Mouse (Mus musculus): ENCODE measurements around the gene Calm3.
"Not testable (repeated sequence)": the region's sequence is repeated elsewhere in the genome, so short reads cannot be mapped to it uniquely, and the experiment has no call there.

Gene Calm3
- long read RNA-seq, experiment 1, transcript Calm3-201 (6 exons, 2,290 nt) = major isoform, 69 of 90 reads
- long read RNA-seq, experiment 1, partial matches to known transcripts = 0 of 90 reads
- long read RNA-seq, experiment 1, other reads (novel, unspliced or antisense) = 21 of 90 reads
- long read RNA-seq, experiment 2, transcript Calm3-201 (6 exons, 2,290 nt) = major isoform, 87 of 101 reads
- long read RNA-seq, experiment 2, partial matches to known transcripts = 1 of 101 reads
- long read RNA-seq, experiment 2, other reads (novel, unspliced or antisense) = 13 of 101 reads

- intact Hi-C loops (cut with DNase I) = no loop called here
Measured at GRCm38 (mm10) chr7:16924037-16924834, at the start of gene Calm3. Gene Calm3 (minus strand): TSS chr7:16924114.

- intact Hi-C loops (cut with DNase I) = no loop called here
Measured at GRCm38 (mm10) chr7:16971160-16971559, 47.2 kb upstream of the Calm3 start.

GRCm38 (mm10) chr7:16968414-16968813, 44.5 kb upstream of the Calm3 start:
- intact Hi-C loops (cut with DNase I) = no loop called here

GRCm38 (mm10) chr7:16961678-16962077, 37.8 kb upstream of the Calm3 start:
- intact Hi-C loops (cut with DNase I) = no loop called here

GRCm38 (mm10) chr7:16959539-16960187, 35.7 kb upstream of the Calm3 start, which contains the start of gene Pnmal1:
Gene Pnmal1 (plus strand): TSS chr7:16959679.
- intact Hi-C loops (cut with DNase I) = no loop called here

GRCm38 (mm10) chr7:16956410-16957265, 32.7 kb upstream of the Calm3 start:
- intact Hi-C loops (cut with DNase I) = no loop called here

- intact Hi-C loops (cut with DNase I) = no loop called here
Measured at GRCm38 (mm10) chr7:16955712-16956111, 31.8 kb upstream of the Calm3 start.

- intact Hi-C loops (cut with DNase I) = not testable (repeated sequence)
Measured at GRCm38 (mm10) chr7:16953776-16954175, 29.9 kb upstream of the Calm3 start.

- intact Hi-C loops (cut with DNase I) = loop anchor here (1.0 to 2.0 kb wide), 3 partner anchors 19 to 116 kb away; no protein-coding TSS in a partner anchor
Measured at GRCm38 (mm10) chr7:16950861-16951635, 27.1 kb upstream of the Calm3 start.

GRCm38 (mm10) chr7:16949908-16950841, 26.3 kb upstream of the Calm3 start:
- intact Hi-C loops (cut with DNase I) = loop anchor here (1.0 to 2.0 kb wide), 3 partner anchors 18 to 117 kb away; no protein-coding TSS in a partner anchor

- intact Hi-C loops (cut with DNase I) = no loop called here
Measured at GRCm38 (mm10) chr7:16948923-16949458, 25.1 kb upstream of the Calm3 start.

GRCm38 (mm10) chr7:16947959-16948361, 24.0 kb upstream of the Calm3 start:
- intact Hi-C loops (cut with DNase I) = no loop called here

GRCm38 (mm10) chr7:16947349-16947895, 23.5 kb upstream of the Calm3 start:
- intact Hi-C loops (cut with DNase I) = no loop called here

GRCm38 (mm10) chr7:16946441-16947348, 22.8 kb upstream of the Calm3 start:
- intact Hi-C loops (cut with DNase I) = no loop called here

GRCm38 (mm10) chr7:16945419-16945818, 21.5 kb upstream of the Calm3 start:
- intact Hi-C loops (cut with DNase I) = no loop called here

GRCm38 (mm10) chr7:16944808-16945315, 20.9 kb upstream of the Calm3 start:
- intact Hi-C loops (cut with DNase I) = no loop called here

All from adrenal gland (tissue).